Mouse (Mus musculus): ENCODE measurements at regions not wholly inside any gene's neighbourhood (a gene's known extent, or its start where the extent isn't known, plus 50 kb on each side); places are given as distances from the start of the nearest gene placed in this dataset.

- no peak for DNase-seq (ENCODE audit: low read depth)
Observed at GRCm38 (mm10) chr12:112378482-112379243, 110.6 kb upstream of the A530016L24Rik start.

GRCm38 (mm10) chr12:112387836-112388235, 101.4 kb upstream of the A530016L24Rik start:
- no peak for DNase-seq (ENCODE audit: low read depth)

- DNase-seq (ENCODE audit: low read depth), result no peak
Observed at GRCm38 (mm10) chr12:112395909-112396308, 93.3 kb upstream of the A530016L24Rik start.

- no peak for DNase-seq (ENCODE audit: low read depth)
Observed at GRCm38 (mm10) chr12:112403688-112404240, 85.5 kb upstream of the A530016L24Rik start.

- DNase-seq (ENCODE audit: low read depth), result no peak
Observed at GRCm38 (mm10) chr12:112404338-112404737, 84.9 kb upstream of the A530016L24Rik start.

GRCm38 (mm10) chr12:112405781-112406213, 83.5 kb upstream of the A530016L24Rik start:
- DNase-seq (ENCODE audit: low read depth), result no peak

- peak; percentile 45 for DNase-seq (ENCODE audit: low read depth)
Observed at GRCm38 (mm10) chr12:112411612-112412350, 77.5 kb upstream of the A530016L24Rik start.

- no peak for DNase-seq (ENCODE audit: low read depth)
Observed at GRCm38 (mm10) chr12:112412351-112412697, 76.9 kb upstream of the A530016L24Rik start.

- DNase-seq (ENCODE audit: low read depth), result no peak
Observed at GRCm38 (mm10) chr12:112415926-112416473, 73.2 kb upstream of the A530016L24Rik start.

- no peak for DNase-seq (ENCODE audit: low read depth)
Observed at GRCm38 (mm10) chr12:112416537-112416936, 72.7 kb upstream of the A530016L24Rik start.

- DNase-seq (ENCODE audit: low read depth), result no peak
Observed at GRCm38 (mm10) chr12:112418636-112419035, 70.6 kb upstream of the A530016L24Rik start.

GRCm38 (mm10) chr12:112422177-112422576, 67.1 kb upstream of the A530016L24Rik start:
- no peak for DNase-seq (ENCODE audit: low read depth)

- DNase-seq (ENCODE audit: low read depth), result no peak
Observed at GRCm38 (mm10) chr12:112424150-112424549, 65.1 kb upstream of the A530016L24Rik start.

- no peak for DNase-seq (ENCODE audit: low read depth)
Observed at GRCm38 (mm10) chr12:112426681-112427080, 62.6 kb upstream of the A530016L24Rik start.

- no peak for DNase-seq (ENCODE audit: low read depth)
Observed at GRCm38 (mm10) chr12:112430104-112430846, 59.0 kb upstream of the A530016L24Rik start.

GRCm38 (mm10) chr12:112433315-112433714, 55.9 kb upstream of the A530016L24Rik start:
- DNase-seq (ENCODE audit: low read depth), result no peak

- DNase-seq (ENCODE audit: low read depth), result no peak
Observed at GRCm38 (mm10) chr12:112434673-112435294, 54.5 kb upstream of the A530016L24Rik start.

GRCm38 (mm10) chr12:112435295-112436110, 53.7 kb upstream of the A530016L24Rik start:
- no peak for DNase-seq (ENCODE audit: low read depth)

GRCm38 (mm10) chr12:112437046-112437445, 52.2 kb upstream of the A530016L24Rik start:
- no peak for DNase-seq (ENCODE audit: low read depth)

- no peak for DNase-seq (ENCODE audit: low read depth)
Observed at GRCm38 (mm10) chr12:112438206-112438605, 51.0 kb upstream of the A530016L24Rik start.

Measured in naive thymus-derived CD4-positive, alpha-beta T cell, adult 2 months (primary cell).